Mouse (Mus musculus) erythroblast, adult 5-6 weeks (primary cell): ENCODE results near the gene Actl11. TPM values are rescaled to one million over a fixed set of nuclear protein-coding genes. Genes with fewer than 3 reads are reported as not detected.

Source experiments
- ATAC-seq: replicated peaks from 2 replicates; pipeline ENCODE4 v1.8.0; 2016; ENCODE audit warnings: moderate number of reproducible peaks, mild to moderate bottlenecking, moderate TSS enrichment, inconsistent platforms; ENCODE audit not compliant: poor library complexity, low FRiP score, severe bottlenecking
- total RNA-seq, 2 experiments: library from RNA; stranded (forward) in 1 of 2; stranded (reverse) in 1 of 2; fragments of 150-400 nt in 1 of 2; fragments of 200-764, 138-1000 nt in 1 of 2; gene quantifications; 2 replicates each; pipeline versions ENCODE4 v1.2.3 to v1.2.4; 2015 to 2017; ENCODE audit warnings: low replicate concordance in 2 of 2

The Actl11 gene
- total RNA-seq (2015; ENCODE audit: low replicate concordance) (not detected in 2 replicates), total RNA-seq (2017; ENCODE audit: low replicate concordance) (not detected in 2 replicates)

DNA sequence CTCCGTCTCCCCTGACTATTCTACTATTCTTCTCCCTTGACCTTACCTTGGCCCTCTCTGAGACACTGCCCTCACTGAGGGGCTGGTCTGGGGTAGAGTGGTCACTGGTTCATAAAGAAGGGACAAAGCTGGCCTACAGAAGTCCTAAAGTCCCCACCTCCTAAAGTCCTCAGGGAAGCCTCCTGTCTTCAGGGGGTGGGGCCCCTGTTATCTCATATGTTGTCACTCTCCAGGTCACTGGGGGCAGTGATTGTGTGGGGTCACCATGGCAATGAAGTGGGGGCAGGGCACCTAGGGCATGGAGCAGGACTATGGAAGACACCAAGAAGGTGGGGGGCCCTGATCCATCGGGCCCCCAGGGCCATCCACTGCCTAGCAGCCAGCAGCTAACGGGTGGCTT, at the start of gene Actl11:
TSS of gene Actl11 (plus strand) at position 301 of the 400 bp plus-strand sequence.
- ATAC-seq = no peak

GRCm38 (mm10) chr9:107880411-107880810, 47.9 kb upstream of the Actl11 start:
- no peak for ATAC-seq

GRCm38 (mm10) chr9:107887804-107888266, 40.4 kb upstream of the Actl11 start, which contains the start of gene Mon1a:
TSS of gene Mon1a (plus strand) at chr9:107888151.
- ATAC-seq = peak; percentile 95

- peak; percentile 26; the same call in 1 of the 2 replicates for ATAC-seq
These were observed 39.9 kb upstream of the Actl11 start for GRCm38 (mm10) chr9:107888267-107888850.

DNA sequence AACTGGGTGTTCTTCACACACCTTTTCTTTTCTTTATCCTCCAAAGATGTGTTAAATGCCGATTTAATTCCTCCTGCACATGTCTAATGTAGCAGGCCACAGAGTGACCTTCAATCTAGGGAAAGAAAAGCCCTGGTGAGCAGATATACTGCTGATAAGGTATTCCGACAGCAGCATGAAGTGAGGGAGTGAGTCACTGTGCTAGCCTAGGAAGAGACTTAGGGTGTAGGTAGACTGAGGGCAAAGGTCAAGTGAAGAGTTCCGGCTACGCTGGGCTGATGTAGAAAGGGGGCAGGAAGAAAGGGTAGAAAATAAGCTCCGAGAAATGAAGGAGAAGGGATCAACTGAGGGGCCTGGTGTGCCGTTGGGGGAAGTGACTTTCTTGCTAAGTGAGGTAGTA, 38.0 kb upstream of the Actl11 start:
- ATAC-seq = no peak

DNA sequence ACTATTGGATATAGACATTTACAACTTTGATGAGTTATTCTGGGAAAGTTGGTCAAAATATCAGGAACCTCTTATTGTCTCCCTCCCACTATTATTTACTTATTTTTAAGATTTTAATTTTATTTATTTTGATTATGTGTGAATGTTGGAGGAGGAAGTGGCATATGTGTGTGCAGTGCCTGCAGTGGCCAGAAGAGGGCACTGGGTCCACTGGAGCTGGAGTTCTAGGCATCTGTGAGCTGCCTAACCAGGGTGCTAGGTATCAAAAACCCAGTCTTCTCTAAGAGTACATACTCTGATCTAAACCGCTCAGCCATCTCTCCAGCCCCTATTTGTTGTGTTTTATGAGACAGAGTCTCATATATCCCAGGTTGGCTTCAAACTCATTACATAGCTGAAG, 37.2 kb upstream of the Actl11 start:
- peak; percentile 62; the same call in 1 of the 2 replicates for ATAC-seq

- ATAC-seq = no peak
These were observed 29.7 kb upstream of the Actl11 start for GRCm38 (mm10) chr9:107898563-107898962.

DNA sequence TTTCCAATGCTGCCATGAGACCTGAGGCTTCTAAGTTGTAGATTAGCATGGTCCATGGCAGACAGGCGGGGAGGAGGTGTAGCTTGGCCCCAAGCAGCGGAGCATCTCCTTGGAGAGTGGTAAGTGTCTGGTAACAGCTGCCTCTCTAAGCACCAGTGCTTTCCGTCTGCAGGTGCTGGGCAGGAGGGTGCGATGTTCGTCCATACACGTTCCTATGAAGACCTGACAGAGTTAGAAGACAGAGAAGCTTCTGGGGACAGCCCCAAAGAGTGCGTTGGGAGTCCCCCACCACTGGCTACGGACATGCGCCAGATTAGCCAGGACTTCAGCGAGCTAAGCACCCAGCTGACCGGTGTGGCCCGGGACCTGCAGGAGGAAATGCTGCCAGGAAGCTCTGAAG, 28.4 kb upstream of the Actl11 start:
- ATAC-seq = no peak

DNA sequence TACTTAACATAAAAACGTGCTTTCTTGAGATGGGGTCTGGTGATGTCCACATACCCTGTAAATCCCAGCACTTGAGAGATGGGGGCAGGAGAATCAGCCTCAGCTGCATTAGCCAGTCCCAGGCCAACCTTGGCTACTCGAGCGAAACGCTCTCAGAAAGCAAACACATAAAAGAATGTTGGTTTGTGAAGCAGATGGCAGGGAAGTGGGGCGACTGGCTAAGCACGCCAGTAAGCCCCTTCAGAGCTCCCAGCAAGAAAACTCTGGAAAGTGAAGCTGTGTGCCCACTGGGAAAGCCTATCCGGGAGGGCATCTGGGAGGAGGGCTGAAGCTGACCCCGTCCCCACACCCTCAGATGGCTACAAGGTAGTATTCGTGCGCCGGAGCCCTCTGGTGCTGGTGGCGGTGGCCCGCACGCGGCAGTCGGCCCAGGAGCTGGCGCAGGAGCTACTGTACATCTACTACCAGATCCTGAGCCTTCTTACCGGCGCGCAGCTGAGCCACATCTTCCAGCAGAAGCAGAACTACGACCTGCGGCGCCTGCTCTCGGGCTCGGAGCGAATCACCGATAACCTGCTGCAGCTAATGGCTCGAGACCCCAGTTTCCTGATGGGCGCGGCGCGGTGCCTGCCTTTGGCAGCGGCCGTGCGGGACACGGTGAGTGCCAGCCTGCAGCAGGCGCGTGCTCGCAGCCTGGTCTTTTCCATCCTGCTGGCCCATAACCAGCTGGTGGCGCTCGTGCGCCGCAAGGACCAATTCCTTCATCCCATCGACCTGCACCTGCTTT, 27.2 kb upstream of the Actl11 start:
- no peak for ATAC-seq

- no peak for ATAC-seq
These were observed 26.7 kb upstream of the Actl11 start for GRCm38 (mm10) chr9:107901627-107901914.

GRCm38 (mm10) chr9:107904726-107905125, 23.5 kb upstream of the Actl11 start:
- peak; percentile 83 for ATAC-seq

GRCm38 (mm10) chr9:107906252-107906966, 21.9 kb upstream of the Actl11 start, which contains the start of gene Mst1r:
TSS of gene Mst1r (plus strand) at chr9:107906873.
- ATAC-seq = no peak

GRCm38 (mm10) chr9:107906967-107907800, 21.1 kb upstream of the Actl11 start:
- ATAC-seq = no peak

- ATAC-seq = no peak
These were observed 20.5 kb upstream of the Actl11 start for GRCm38 (mm10) chr9:107907801-107908120.

DNA sequence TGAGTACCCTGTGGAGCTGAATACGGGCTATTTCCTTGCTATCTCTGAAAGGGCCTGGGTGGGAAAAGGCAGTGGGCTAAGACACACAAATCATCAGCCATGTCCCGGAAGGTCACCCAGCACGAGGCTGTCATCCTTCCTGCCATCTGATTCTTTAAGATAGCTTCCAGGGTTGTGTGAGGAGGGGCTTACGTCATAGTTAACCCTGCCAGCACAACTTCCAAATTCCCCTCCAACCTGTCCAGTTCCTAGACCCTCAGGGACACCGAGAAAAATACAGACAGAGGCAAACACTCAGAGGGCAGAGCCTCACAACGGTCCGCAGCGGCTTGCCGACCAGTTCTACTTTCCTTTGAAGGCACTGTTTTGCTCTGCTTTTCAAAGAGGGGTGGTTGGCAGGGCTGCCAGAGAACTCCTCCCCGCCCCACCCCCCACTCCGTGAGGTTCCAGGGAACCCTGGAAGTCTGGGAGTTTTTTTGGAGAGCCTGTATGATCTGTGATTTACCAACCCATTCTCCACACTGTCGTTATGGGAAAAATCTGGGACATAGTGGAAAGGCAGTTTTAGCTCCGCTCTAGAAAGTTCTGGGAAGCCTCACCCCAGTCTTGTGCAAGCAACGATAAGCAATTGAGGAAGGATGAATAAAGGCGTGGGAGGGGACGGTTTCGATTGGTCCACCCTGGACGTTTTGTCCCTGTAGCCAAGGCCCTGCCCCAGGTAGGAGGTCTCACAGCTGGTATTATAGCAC, 19.7 kb upstream of the Actl11 start:
- no peak for ATAC-seq

GRCm38 (mm10) chr9:107910025-107910769, 18.1 kb upstream of the Actl11 start:
- ATAC-seq = no peak

DNA sequence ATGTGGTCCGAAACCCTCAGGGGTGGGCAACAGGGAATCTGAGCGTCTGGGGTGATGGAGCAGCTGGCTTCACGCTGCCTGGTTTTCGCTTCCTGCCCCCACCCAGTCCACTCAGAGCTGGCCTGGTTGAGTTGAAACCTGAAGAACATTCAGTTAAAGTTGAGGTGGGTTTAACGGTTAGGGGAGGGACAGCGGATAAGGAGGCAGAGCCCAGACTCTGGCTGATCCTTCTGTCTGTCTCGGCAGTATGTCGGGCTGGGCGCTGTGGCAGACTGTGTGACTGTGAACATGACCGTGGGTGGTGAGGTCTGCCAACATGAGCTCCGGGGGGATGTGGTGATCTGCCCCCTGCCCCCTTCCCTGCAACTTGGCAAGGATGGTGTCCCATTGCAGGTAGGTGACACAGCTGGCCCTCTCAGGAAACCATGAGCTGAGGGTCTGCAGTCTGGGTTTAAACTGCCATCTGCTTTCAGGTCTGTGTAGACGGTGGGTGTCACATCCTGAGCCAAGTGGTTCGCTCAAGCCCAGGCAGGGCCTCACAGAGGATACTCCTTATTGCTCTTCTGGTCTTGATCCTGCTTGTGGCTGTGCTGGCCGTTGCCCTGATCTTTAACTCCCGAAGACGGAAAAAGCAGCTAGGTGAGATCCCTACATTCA, 13.4 kb upstream of the Actl11 start:
- no peak for ATAC-seq
